Comparison of ENCODE assay signal across 7 mouse cellular contexts in genomic region chr11:11114234-11115030, GRCm38 (mm10). TPM values are rescaled to one million over a fixed set of nuclear protein-coding genes. Genes with fewer than 3 reads are reported as not detected.
DNase-seq lines count a peak whose midpoint lies in the region; ATAC-seq and TF ChIP-seq lines count a peak whose summit lies in the region.

No protein-coding gene starts in this region.

- peak overlapping the region; percentile 96 for H3K4me2 ChIP-seq in embryonic facial prominence, embryonic 11.5 days (ENCODE audit: low read depth, low read length)
- peak overlapping the region; percentile 65 for H3K4me2 ChIP-seq in heart, postnatal 0 days (ENCODE audit: low read depth, low read length)
- peak overlapping the region; percentile 96 for H3K4me2 ChIP-seq in midbrain, embryonic 15.5 days

- H3K27me3 ChIP-seq in embryonic facial prominence, embryonic 11.5 days (ENCODE audit: control insufficient read depth, insufficient read depth, low read length), result peaks cover 37% of the 10 kb centered on the region
- peaks cover 57% of the 10 kb centered on the region for H3K27me3 ChIP-seq in heart, postnatal 0 days (ENCODE audit: control insufficient read depth, insufficient read depth, low read length)
- H3K27me3 ChIP-seq in midbrain, embryonic 15.5 days (replicated peaks), result peaks cover 25% of the 10 kb centered on the region

- TF ChIP-seq CTCF in heart, postnatal 0 days (IDR thresholded peaks at IDR 0.05; ENCODE audit: low read depth), result no peak

- TF ChIP-seq EP300 in heart, postnatal 0 days (IDR thresholded peaks at IDR 0.05; ENCODE audit: low read depth), result no peak

- H3K9ac ChIP-seq in embryonic facial prominence, embryonic 11.5 days (replicated peaks; ENCODE audit: low read length), result peak overlapping the region; percentile 25; the same call in 1 of the 2 replicates
- no peak overlapping the region for H3K9ac ChIP-seq in heart, postnatal 0 days (replicated peaks; ENCODE audit: low read depth, low read length)
- H3K9ac ChIP-seq in midbrain, embryonic 15.5 days, result peak overlapping the region; percentile 57

- no peaks in the 10 kb centered on the region for H3K9me3 ChIP-seq in embryonic facial prominence, embryonic 11.5 days (replicated peaks; ENCODE audit: control insufficient read depth, low read length)
- H3K9me3 ChIP-seq in heart, postnatal 0 days (replicated peaks; ENCODE audit: control insufficient read depth, low read length), result no peaks in the 10 kb centered on the region
- no peaks in the 10 kb centered on the region for H3K9me3 ChIP-seq in midbrain, embryonic 15.5 days

- 1% methylated on average over 34 of the region's 34 CpGs for WGBS in embryonic facial prominence, embryonic 11.5 days
- WGBS in heart, postnatal 0 days, result 1% methylated on average over 34 of the region's 34 CpGs
- WGBS in midbrain, embryonic 15.5 days, result 1% methylated on average over 34 of the region's 34 CpGs

- peak; percentile 27 for ATAC-seq in embryonic facial prominence, embryonic 11.5 days (replicated peaks; ENCODE audit: insufficient number of reproducible peaks, low FRiP score, low TSS enrichment, low read depth)
- ATAC-seq in heart, postnatal 0 days (ENCODE audit: insufficient read depth, low read depth), result no peak; the same call in 1 of the 2 replicates
- ATAC-seq in midbrain, embryonic 15.5 days (replicated peaks), result peak; percentile 70

- H3K4me1 ChIP-seq in embryonic facial prominence, embryonic 11.5 days (ENCODE audit: control insufficient read depth, insufficient read depth, low read length), result peaks cover 2% of the 10 kb centered on the region
- no peaks in the 10 kb centered on the region for H3K4me1 ChIP-seq in heart, postnatal 0 days (ENCODE audit: control insufficient read depth, insufficient read depth)
- peaks cover 26% of the 10 kb centered on the region for H3K4me1 ChIP-seq in midbrain, embryonic 15.5 days

- H3K27ac ChIP-seq in embryonic facial prominence, embryonic 11.5 days (replicated peaks; ENCODE audit: low read depth, low read length), result no peak overlapping the region
- H3K27ac ChIP-seq in heart, postnatal 0 days (ENCODE audit: low read depth), result no peak overlapping the region
- peak overlapping the region; percentile 40 for H3K27ac ChIP-seq in midbrain, embryonic 15.5 days

- H3K4me3 ChIP-seq in embryonic facial prominence, embryonic 11.5 days (ENCODE audit: low read depth, low read length), result peak overlapping the region; percentile 50
- peak overlapping the region; percentile 42 for H3K4me3 ChIP-seq in heart, postnatal 0 days (ENCODE audit: low read depth, low read length)
- H3K4me3 ChIP-seq in midbrain, embryonic 15.5 days, result peak overlapping the region; percentile 66

- H3K36me3 ChIP-seq in embryonic facial prominence, embryonic 11.5 days (replicated peaks; ENCODE audit: control insufficient read depth, insufficient read depth, low read depth, low read length), result no peaks in the 10 kb centered on the region
- H3K36me3 ChIP-seq in heart, postnatal 0 days (replicated peaks; ENCODE audit: control insufficient read depth, insufficient read depth, low read length), result no peaks in the 10 kb centered on the region
- H3K36me3 ChIP-seq in midbrain, embryonic 15.5 days (replicated peaks), result no peaks in the 10 kb centered on the region

- peak; percentile 6 for DNase-seq in kidney, postnatal 10 days
- no peak for DNase-seq in kidney, adult 9 months
- DNase-seq in embryonic facial prominence, embryonic 11.5 days (ENCODE audit: low spot score), result no peak
- no peak for DNase-seq in heart, postnatal 0 days (ENCODE audit: low spot score)
- DNase-seq in adipocyte (ENCODE audit: low spot score), result no peak
- no peak for DNase-seq in thymus, postnatal 4 days

RNA-seq across cellular contexts. Expression of gene Vwc2, which starts 0.4 kb away (rescaled TPM):
- 1.4 and 1.8 TPM in 2 replicates for polyA plus RNA-seq in embryonic facial prominence, embryonic 11.5 days (2014; fragmentation: Nextera tagmentation; extraction: Ambion mirVana)
- total RNA-seq in heart, postnatal 0 days (2014; rRNA removed; ENCODE audit: low replicate concordance), result 7.0 TPM in 1 of 2 replicates, not detected in the other
- polyA plus RNA-seq in heart, postnatal 0 days (2015; fragmentation: Nextera tagmentation; extraction: Ambion mirVana), result 0.53 and 0.97 TPM in 2 replicates
- polyA plus RNA-seq in midbrain, embryonic 15.5 days (2015; fragmentation: Nextera tagmentation; extraction: Ambion mirVana), result 9.2 and 9.5 TPM in 2 replicates
